Mouse (Mus musculus) limb, embryonic 10.5 days (tissue): ENCODE results near the gene Mpeg1. TPM values are rescaled to one million over a fixed set of nuclear protein-coding genes. Genes with fewer than 3 reads are reported as not detected.

Source experiments
- DNase-seq: peaks from one replicate; pipeline ENCODE4 v3.0.0-alpha.2; 2017; ENCODE audit warnings: low spot score
- H3K27ac ChIP-seq: fragments of 300-500 bp; sonication (generic); 2 replicates; pipeline ENCODE4 v1.5.1; 2016; ENCODE audit warnings: mild to moderate bottlenecking
- H3K27me3 ChIP-seq: fragments of 300-500 bp; sonication (generic); 2 replicates; pipeline ENCODE4 v1.6.1; 2016; ENCODE audit warnings: low read depth, mild to moderate bottlenecking; ENCODE audit not compliant: poor library complexity, severe bottlenecking
- H3K36me3 ChIP-seq: fragments of 300-500 bp; sonication (generic); 2 replicates; pipeline ENCODE4 v1.6.1; 2016; ENCODE audit warnings: mild to moderate bottlenecking, moderate library complexity
- H3K4me1 ChIP-seq: fragments of 300-500 bp; sonication (generic); 2 replicates; pipeline ENCODE4 v1.6.1; 2016
- H3K4me3 ChIP-seq: fragments of 300-500 bp; sonication (generic); 2 replicates; pipeline ENCODE4 v1.5.1; 2016; ENCODE audit warnings: mild to moderate bottlenecking, moderate library complexity
- H3K9me3 ChIP-seq: fragments of 300-500 bp; sonication (generic); replicated peaks from 2 replicates; pipeline ENCODE4 v1.6.1; 2016; ENCODE audit warnings: mild to moderate bottlenecking
- WGBS: fragments of 180-500 bp; shearing (Covaris S2); methylation state at CpG from one replicate; pipeline ENCODE4 v1.1.7; 2016; 5-methylcytosine and 5-hydroxymethylcytosine counted together
- polyA plus RNA-seq: library from polyadenylated mRNA; unstranded; fragments of >200 nt; fragmentation: Nextera tagmentation; extraction: Ambion mirVana; gene quantifications from 2 replicates; pipeline ENCODE4 v1.2.1, GENCODE M21; 2016

Gene Mpeg1
- polyA plus RNA-seq, 1 experiment from 2014 or later: 0.08 TPM

DNA sequence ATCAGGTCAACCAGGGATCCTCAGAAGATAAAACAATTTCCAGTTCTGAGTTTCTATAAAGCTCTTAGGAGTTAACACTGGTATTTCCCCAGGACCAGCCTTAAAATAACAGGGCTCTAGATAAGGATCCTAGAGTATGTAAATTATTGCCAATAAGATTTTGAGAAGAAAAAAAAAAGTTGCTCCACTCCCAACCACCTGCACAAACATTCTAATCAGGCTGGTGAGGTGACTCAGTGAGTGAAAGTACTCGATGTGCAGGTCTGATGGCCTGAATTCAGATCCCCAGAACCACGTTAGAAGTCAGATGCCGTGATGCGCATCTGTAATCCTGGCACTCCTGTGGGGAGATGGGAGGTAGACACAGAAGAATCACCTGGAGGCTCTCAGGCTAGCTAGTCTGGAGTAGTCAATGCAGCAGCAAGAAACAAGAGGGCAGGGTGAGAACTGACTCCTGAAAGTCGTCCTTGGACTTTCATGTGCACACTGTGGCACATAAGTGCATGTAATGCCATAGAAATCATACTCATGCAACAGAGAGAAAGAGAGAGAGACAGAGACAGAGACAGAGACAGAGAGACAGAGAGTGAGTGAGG lies 11.9 kb downstream of the Mpeg1 start:
- DNase-seq: no peak
- H3K27me3 ChIP-seq: no peaks in the 10 kb centered on the region
- WGBS: 86% methylated on average over 5 of the region's 5 CpGs
- no peaks in the 10 kb centered on the region for H3K9me3 ChIP-seq
- H3K27ac ChIP-seq: no peak overlapping the region
- H3K36me3 ChIP-seq: no peaks in the 10 kb centered on the region
- H3K4me3 ChIP-seq: no peak overlapping the region
- no peaks in the 10 kb centered on the region for H3K4me1 ChIP-seq

DNA sequence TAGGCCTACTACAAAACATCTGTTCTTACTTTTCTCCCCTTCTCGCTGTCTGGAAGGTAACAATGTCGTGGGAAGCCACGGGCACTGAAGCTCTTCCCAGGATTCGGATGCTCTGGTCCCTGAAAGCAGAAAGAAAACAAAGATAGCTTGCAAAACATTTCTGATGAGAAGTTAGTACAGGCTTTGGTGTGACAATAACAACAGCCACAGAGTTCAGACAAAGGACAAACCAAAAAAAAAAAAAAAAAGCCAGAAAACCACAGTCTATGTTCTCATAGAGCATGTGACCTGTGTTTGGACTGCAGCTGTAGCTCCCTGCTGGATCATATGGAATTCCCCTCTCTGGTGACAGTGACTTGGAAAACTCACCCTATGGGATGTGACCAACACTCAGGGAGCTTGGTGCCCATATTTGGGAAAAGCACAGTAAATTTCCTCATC lies 12.6 kb downstream of the Mpeg1 start:
- H3K9me3 ChIP-seq: no peaks in the 10 kb centered on the region
- H3K4me1 ChIP-seq: no peaks in the 10 kb centered on the region
- DNase-seq: no peak
- no peak overlapping the region for H3K4me3 ChIP-seq
- H3K27ac ChIP-seq: no peak overlapping the region
- no peaks in the 10 kb centered on the region for H3K27me3 ChIP-seq
- WGBS: 55% methylated on average over 4 of the region's 4 CpGs
- H3K36me3 ChIP-seq: no peaks in the 10 kb centered on the region

- no peak overlapping the region for H3K4me3 ChIP-seq
- H3K9me3 ChIP-seq: no peaks in the 10 kb centered on the region
- 93% methylated on average over 4 of the region's 4 CpGs for WGBS
- no peak overlapping the region for H3K27ac ChIP-seq
- H3K27me3 ChIP-seq: no peaks in the 10 kb centered on the region
- DNase-seq: no peak
- H3K36me3 ChIP-seq: no peaks in the 10 kb centered on the region
- no peaks in the 10 kb centered on the region for H3K4me1 ChIP-seq
These were observed 13.4 kb downstream of the Mpeg1 start for GRCm38 (mm10) chr19:12473951-12474350.

DNA sequence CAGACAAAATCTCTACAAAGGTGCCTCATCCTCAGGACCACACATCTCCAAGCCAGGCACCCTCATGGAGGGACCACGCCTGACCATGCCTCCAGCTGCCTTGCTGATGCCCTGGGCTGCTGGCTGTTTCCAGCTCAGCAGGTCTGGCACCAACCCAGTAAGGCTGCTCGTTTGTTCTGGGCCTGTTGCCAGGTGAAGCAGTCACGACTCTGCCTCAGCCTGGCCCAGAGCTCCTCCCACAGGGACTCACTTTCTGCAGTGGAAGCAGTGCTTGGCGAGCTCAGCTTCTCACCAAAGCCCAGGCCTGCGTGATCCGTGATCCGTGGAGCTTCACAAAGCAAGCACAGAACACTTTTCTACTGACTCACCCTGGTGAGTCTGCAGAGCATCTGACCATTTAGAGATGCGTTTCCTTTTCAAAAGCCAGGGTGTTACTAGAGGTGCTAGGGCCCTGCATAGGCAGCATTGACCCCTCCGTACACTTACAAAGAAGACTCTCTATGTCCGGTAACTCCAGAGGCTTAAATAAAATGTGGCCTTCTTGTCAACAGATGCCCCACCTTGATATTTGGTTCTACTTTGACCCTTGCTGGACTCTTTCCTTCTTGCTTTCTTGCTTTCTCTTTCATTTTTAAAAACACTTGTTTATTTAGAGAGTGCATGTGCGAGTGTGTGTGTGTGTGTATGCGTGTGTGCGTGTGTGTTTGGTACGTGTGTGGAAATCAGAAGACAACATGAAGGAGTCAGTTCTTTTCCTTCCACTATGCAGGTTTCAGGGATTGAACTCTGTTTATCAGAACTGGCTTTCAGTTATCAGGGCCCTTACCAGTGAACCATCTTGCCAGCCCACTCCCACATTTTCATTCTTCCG lies 15.0 kb downstream of the Mpeg1 start:
- WGBS: 82% methylated on average over 15 of the region's 15 CpGs
- no peaks in the 10 kb centered on the region for H3K27me3 ChIP-seq
- no peaks in the 10 kb centered on the region for H3K4me1 ChIP-seq
- no peak for DNase-seq
- H3K9me3 ChIP-seq: no peaks in the 10 kb centered on the region
- H3K36me3 ChIP-seq: no peaks in the 10 kb centered on the region
- H3K4me3 ChIP-seq: no peak overlapping the region
- no peak overlapping the region for H3K27ac ChIP-seq

- 55% methylated on average over 5 of the region's 5 CpGs for WGBS
- no peak overlapping the region for H3K4me3 ChIP-seq
- H3K27ac ChIP-seq: no peak overlapping the region
- H3K36me3 ChIP-seq: no peaks in the 10 kb centered on the region
- H3K9me3 ChIP-seq: no peaks in the 10 kb centered on the region
- H3K4me1 ChIP-seq: no peaks in the 10 kb centered on the region
- no peaks in the 10 kb centered on the region for H3K27me3 ChIP-seq
- no peak for DNase-seq
These were observed 16.2 kb downstream of the Mpeg1 start for GRCm38 (mm10) chr19:12476721-12477270.

GRCm38 (mm10) chr19:12478369-12478768 lies 17.8 kb downstream of the Mpeg1 start:
- H3K4me1 ChIP-seq: no peaks in the 10 kb centered on the region
- H3K9me3 ChIP-seq: no peaks in the 10 kb centered on the region
- H3K27ac ChIP-seq: no peak overlapping the region
- DNase-seq: no peak
- no peak overlapping the region for H3K4me3 ChIP-seq
- H3K36me3 ChIP-seq: no peaks in the 10 kb centered on the region
- whole genome bisulfite sequencing: 90% methylated on average over 6 of the region's 6 CpGs
- H3K27me3 ChIP-seq: no peaks in the 10 kb centered on the region

DNA sequence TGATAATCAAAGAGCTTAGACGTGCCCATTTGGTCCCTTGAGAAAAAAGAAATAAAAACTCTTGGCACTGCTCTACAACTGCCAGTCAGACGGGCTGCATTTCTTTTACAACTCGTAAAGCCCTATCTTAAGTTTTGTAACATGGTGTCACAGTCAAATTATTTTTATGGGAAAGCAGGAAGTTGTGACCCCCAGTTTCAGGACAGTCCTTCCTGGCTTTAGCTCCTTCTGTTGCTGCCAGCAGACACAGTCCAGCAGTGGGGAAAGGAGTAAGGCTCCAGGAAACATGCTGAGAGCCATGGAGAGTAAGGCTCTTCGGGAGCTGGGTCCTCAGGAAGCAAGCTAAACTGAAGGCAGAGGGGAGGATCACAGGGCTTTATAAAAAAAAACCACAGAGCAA lies 23.2 kb downstream of the Mpeg1 start:
- Histone ChIP-seq H3K27ac (no peak overlapping the region), H3K36me3 (no peaks in the 10 kb centered on the region), H3K27me3 (no peaks in the 10 kb centered on the region), H3K4me1 (peaks cover 10% of the 10 kb centered on the region), H3K9me3 (no peaks in the 10 kb centered on the region), H3K4me3 (no peak overlapping the region)
- WGBS: 77% methylated on average over 4 of the region's 4 CpGs
- DNase-seq: no peak

- 91% methylated on average over 4 of the region's 4 CpGs for WGBS
- no peaks in the 10 kb centered on the region for H3K36me3 ChIP-seq
These were observed 23.6 kb downstream of the Mpeg1 start for GRCm38 (mm10) chr19:12484210-12484609.

GRCm38 (mm10) chr19:12485223-12485622 lies 24.6 kb downstream of the Mpeg1 start:
- H3K4me3 ChIP-seq: no peak overlapping the region
- no peaks in the 10 kb centered on the region for H3K9me3 ChIP-seq
- DNase-seq: no peak
- H3K27me3 ChIP-seq: no peaks in the 10 kb centered on the region
- H3K27ac ChIP-seq: no peak overlapping the region
- H3K36me3 ChIP-seq: no peaks in the 10 kb centered on the region
- 85% methylated on average over 13 of the region's 13 CpGs for WGBS
- peaks cover 19% of the 10 kb centered on the region for H3K4me1 ChIP-seq

More at GRCm38 (mm10) chr19:12484210-12484609, 23.6 kb downstream of the Mpeg1 start:
- no peak overlapping the region for H3K4me3 ChIP-seq
- H3K4me1 ChIP-seq: peaks cover 14% of the 10 kb centered on the region
- H3K27ac ChIP-seq: no peak overlapping the region
- no peak for DNase-seq
- H3K27me3 ChIP-seq: no peaks in the 10 kb centered on the region
- no peaks in the 10 kb centered on the region for H3K9me3 ChIP-seq

DNA sequence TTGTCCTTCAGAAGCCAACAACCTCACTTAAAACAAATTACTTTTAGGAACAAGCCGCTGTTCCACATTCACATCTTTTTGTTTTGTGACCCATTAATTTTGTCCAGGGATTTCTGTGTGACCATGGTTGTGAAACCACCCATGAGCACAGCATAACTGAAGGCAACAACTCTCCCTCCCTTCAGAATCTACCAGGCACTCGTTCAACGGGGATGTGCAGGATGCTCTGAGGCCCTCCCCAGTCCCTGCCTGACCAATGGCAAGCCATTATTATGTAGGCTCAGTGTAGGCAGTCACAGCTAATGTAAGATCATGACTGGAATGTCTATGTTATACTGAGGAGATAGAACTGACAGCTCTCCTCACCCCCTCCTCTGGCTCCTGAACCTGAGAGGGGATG lies 25.1 kb downstream of the Mpeg1 start:
- 75% methylated on average over 3 of the region's 3 CpGs for WGBS
- DNase-seq: no peak

GRCm38 (mm10) chr19:12486875-12487274 lies 26.3 kb downstream of the Mpeg1 start:
- no peaks in the 10 kb centered on the region for H3K9me3 ChIP-seq

More for the DNA sequence above, 25.1 kb downstream of the Mpeg1 start:
- no peak overlapping the region for H3K27ac ChIP-seq
- H3K9me3 ChIP-seq: no peaks in the 10 kb centered on the region
- H3K27me3 ChIP-seq: no peaks in the 10 kb centered on the region
- peaks cover 19% of the 10 kb centered on the region for H3K4me1 ChIP-seq
- H3K4me3 ChIP-seq: no peak overlapping the region
- H3K36me3 ChIP-seq: no peaks in the 10 kb centered on the region

GRCm38 (mm10) chr19:12487511-12488204 lies 27.1 kb downstream of the Mpeg1 start:
- Histone ChIP-seq H3K27me3 (no peaks in the 10 kb centered on the region), H3K4me1 (peaks cover 19% of the 10 kb centered on the region), H3K9me3 (no peaks in the 10 kb centered on the region), H3K4me3 (no peak overlapping the region), H3K36me3 (peaks cover 4% of the 10 kb centered on the region; the same call in 1 of the 2 replicates), H3K27ac (no peak overlapping the region; the same call in 1 of the 2 replicates)
- WGBS: 92% methylated on average over 12 of the region's 12 CpGs
- DNase-seq: no peak

More at GRCm38 (mm10) chr19:12486875-12487274, 26.3 kb downstream of the Mpeg1 start:
- Histone ChIP-seq H3K4me3 (no peak overlapping the region), H3K27me3 (no peaks in the 10 kb centered on the region), H3K4me1 (peaks cover 19% of the 10 kb centered on the region), H3K27ac (no peak overlapping the region), H3K36me3 (peaks cover 3% of the 10 kb centered on the region; the same call in 1 of the 2 replicates)
- no peak for DNase-seq
- 90% methylated on average over 6 of the region's 6 CpGs for WGBS
